Comparison of ENCODE assay signal across 7 mouse cellular contexts in the genomic region with DNA sequence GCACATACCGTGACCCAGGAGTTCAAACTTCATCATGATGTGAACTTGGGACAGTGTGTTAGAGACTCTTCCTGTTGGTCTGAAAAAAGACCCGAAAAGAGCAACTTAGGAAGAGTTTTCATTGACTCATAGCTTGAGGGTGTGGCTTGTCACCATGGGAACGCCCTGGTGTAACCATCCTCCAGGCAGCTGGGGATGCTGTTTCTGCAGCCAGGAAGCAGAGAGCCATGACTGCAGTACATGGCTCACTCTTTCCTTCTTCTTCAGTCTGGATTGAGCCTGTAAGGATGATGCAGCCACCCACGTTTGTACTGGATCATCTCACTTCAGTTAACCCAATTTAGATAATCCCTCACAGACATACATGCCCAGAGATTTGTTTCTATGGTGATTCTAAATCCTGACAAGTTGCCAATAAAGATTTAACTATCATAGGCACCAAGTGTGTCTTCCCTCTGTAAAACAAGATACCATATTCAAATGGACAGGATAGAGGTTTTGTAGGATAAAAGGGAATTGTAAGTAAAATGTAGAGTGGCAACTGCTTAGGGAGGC.
DNase-seq lines count a peak whose midpoint lies in the region; ATAC-seq and TF ChIP-seq lines count a peak whose summit lies in the region.

No protein-coding gene starts in this region.

- no peak overlapping the region for H3K27ac ChIP-seq in kidney, embryonic 16.5 days (ENCODE audit: low read length)
- no peak overlapping the region for H3K27ac ChIP-seq in embryonic facial prominence, embryonic 14.5 days (replicated peaks; ENCODE audit: low read depth, low read length)
- no peak overlapping the region for H3K27ac ChIP-seq in cerebellum, adult 2 months (ENCODE audit: insufficient read depth, low read length)

- peaks cover 14% of the 10 kb centered on the region; the same call in 1 of the 2 replicates for H3K4me1 ChIP-seq in kidney, embryonic 16.5 days (ENCODE audit: insufficient read depth, low read length)
- peaks cover 7% of the 10 kb centered on the region; the same call in 1 of the 2 replicates for H3K4me1 ChIP-seq in embryonic facial prominence, embryonic 14.5 days (ENCODE audit: control insufficient read depth, insufficient read depth, low read length)
- no peaks in the 10 kb centered on the region for H3K4me1 ChIP-seq in cerebellum, adult 2 months (ENCODE audit: control insufficient read depth, insufficient read depth, low read length)

- ATAC-seq in kidney, embryonic 16.5 days (ENCODE audit: low FRiP score, low TSS enrichment), result no peak
- no peak for ATAC-seq in embryonic facial prominence, embryonic 14.5 days (ENCODE audit: low read depth)

- no peaks in the 10 kb centered on the region for H3K27me3 ChIP-seq in kidney, embryonic 16.5 days (ENCODE audit: insufficient read depth, low read length)
- H3K27me3 ChIP-seq in embryonic facial prominence, embryonic 14.5 days (replicated peaks; ENCODE audit: control insufficient read depth, insufficient read depth, low read length), result no peaks in the 10 kb centered on the region
- H3K27me3 ChIP-seq in cerebellum, adult 2 months (ENCODE audit: control insufficient read depth, insufficient read depth, low read length), result no peaks in the 10 kb centered on the region

- H3K4me2 ChIP-seq in kidney, embryonic 16.5 days (replicated peaks; ENCODE audit: low read depth, low read length), result no peak overlapping the region
- H3K4me2 ChIP-seq in embryonic facial prominence, embryonic 14.5 days (ENCODE audit: low read depth, low read length), result no peak overlapping the region

- peak; percentile 56 for DNase-seq in kidney, adult 9 months
- peak; percentile 16 for DNase-seq in Muller cell, postnatal 12 days (ENCODE audit: inconsistent ontology term)
- DNase-seq in embryonic facial prominence, embryonic 14.5 days (ENCODE audit: low spot score), result peak; percentile 44
- peak; percentile 57 for DNase-seq in retina, embryonic 14.5 days (ENCODE audit: low spot score)
- no peak for DNase-seq in right cerebral cortex, postnatal 14 days
- DNase-seq in cerebellum, adult 2 months, result no peak

- TF ChIP-seq POLR2A in cerebellum, adult 2 months (IDR thresholded peaks at IDR 0.05; ENCODE audit: borderline replicate concordance, insufficient read depth, low read length), result no peak

- TF ChIP-seq CTCF in cerebellum, adult 2 months (IDR thresholded peaks at IDR 0.05; ENCODE audit: borderline replicate concordance, insufficient read depth, low read depth, low read length), result no peak

- H3K36me3 ChIP-seq in kidney, embryonic 16.5 days (ENCODE audit: insufficient read depth, low read length), result no peaks in the 10 kb centered on the region
- no peaks in the 10 kb centered on the region for H3K36me3 ChIP-seq in embryonic facial prominence, embryonic 14.5 days (ENCODE audit: control insufficient read depth, insufficient read depth, low read length)

- WGBS in kidney, embryonic 16.5 days, result 72% methylated on average over 4 of the region's 4 CpGs
- 62% methylated on average over 4 of the region's 4 CpGs for WGBS in embryonic facial prominence, embryonic 14.5 days
- WGBS in cerebellum, adult 2 months, result 67% methylated on average over 4 of the region's 4 CpGs

- H3K9ac ChIP-seq in kidney, embryonic 16.5 days (replicated peaks; ENCODE audit: low read length), result no peak overlapping the region
- no peak overlapping the region for H3K9ac ChIP-seq in embryonic facial prominence, embryonic 14.5 days (ENCODE audit: low read depth, low read length)

- H3K4me3 ChIP-seq in kidney, embryonic 16.5 days (ENCODE audit: low read length), result no peak overlapping the region
- H3K4me3 ChIP-seq in embryonic facial prominence, embryonic 14.5 days (ENCODE audit: low read depth, low read length), result no peak overlapping the region
- no peak overlapping the region for H3K4me3 ChIP-seq in cerebellum, adult 2 months (replicated peaks; ENCODE audit: insufficient read depth, low read depth, low read length)

- no peaks in the 10 kb centered on the region for H3K9me3 ChIP-seq in kidney, embryonic 16.5 days (ENCODE audit: low read length)
- H3K9me3 ChIP-seq in embryonic facial prominence, embryonic 14.5 days (ENCODE audit: control insufficient read depth, low read length), result no peaks in the 10 kb centered on the region

Comparison
In these comparisons a context has a peak if more than half of its experiments do, and no peak if none do; other contexts are left out.
1. DNase-seq: peak in kidney, adult 9 months (single experiment), Muller cell, postnatal 12 days (single experiment), embryonic facial prominence, embryonic 14.5 days (single experiment) and retina, embryonic 14.5 days (single experiment); none in right cerebral cortex, postnatal 14 days (single experiment) and cerebellum, adult 2 months (0 of 2).